8 mouse cellular contexts compared by ENCODE assay signal in the genomic region with DNA sequence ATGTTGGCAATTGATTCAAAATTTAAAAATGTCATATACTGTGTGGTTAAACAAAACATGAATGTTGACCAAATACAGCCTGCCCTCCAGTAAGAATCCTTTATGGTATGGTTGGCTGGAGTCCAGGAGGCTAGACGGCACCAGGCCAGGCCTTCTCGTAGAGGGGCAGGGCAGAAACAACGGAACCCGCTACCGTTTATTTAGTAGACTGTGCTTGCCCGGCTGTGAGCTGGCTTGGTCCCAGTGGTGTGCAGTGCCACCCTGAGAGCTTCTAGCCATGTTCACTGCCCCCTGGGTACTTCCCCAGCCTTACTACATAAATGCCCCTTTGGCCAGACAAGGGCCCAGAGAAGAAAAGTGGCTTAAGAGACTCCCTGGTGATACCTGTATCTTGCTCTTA.
DNase-seq lines count a peak whose midpoint lies in the region; ATAC-seq and TF ChIP-seq lines count a peak whose summit lies in the region.

No protein-coding gene starts in this region.

- WGBS in kidney, adult 2 months, result 31% methylated on average over 6 of the region's 6 CpGs
- WGBS in embryonic facial prominence, embryonic 10.5 days, result 83% methylated on average over 6 of the region's 6 CpGs
- WGBS in hindbrain, postnatal 0 days, result 20% methylated on average over 6 of the region's 6 CpGs
- 27% methylated on average over 6 of the region's 6 CpGs for WGBS in macrophage (ENCODE audit: missing documents)

- no peak overlapping the region for H3K9ac ChIP-seq in hindbrain, postnatal 0 days (replicated peaks; ENCODE audit: low read length)

- DNase-seq in kidney, adult 2 months, result peak; percentile 36
- DNase-seq in kidney, adult 8-10 months, result no peak
- DNase-seq in embryonic facial prominence, embryonic 10.5 days (ENCODE audit: low spot score), result no peak
- peak; percentile 53 for DNase-seq in hindbrain, postnatal 0 days (ENCODE audit: low spot score)
- DNase-seq in adipocyte (ENCODE audit: low spot score), result no peak
- no peak for DNase-seq in gastrocnemius, postnatal 36 days

- TF ChIP-seq CTCF in kidney, adult 2 months (conservative IDR thresholded peaks at IDR 0.05; ENCODE audit: insufficient read depth, insufficient read length, low read depth, low read length), result no peak
- TF ChIP-seq CTCF in hindbrain, postnatal 0 days (IDR thresholded peaks at IDR 0.05; ENCODE audit: low read depth), result no peak

- peak overlapping the region; percentile 30; the same call in 1 of the 2 replicates for H3K27ac ChIP-seq in kidney, adult 2 months (ENCODE audit: insufficient read depth, low read depth, low read length)
- peak overlapping the region; percentile 30; the same call in 1 of the 2 replicates for H3K27ac ChIP-seq in embryonic facial prominence, embryonic 10.5 days (replicated peaks)
- peak overlapping the region; percentile 28; the same call in 1 of the 2 replicates for H3K27ac ChIP-seq in hindbrain, postnatal 0 days
- H3K27ac ChIP-seq in macrophage, result peak overlapping the region; percentile 46

- H3K4me2 ChIP-seq in hindbrain, postnatal 0 days (ENCODE audit: low read depth, low read length), result no peak overlapping the region

- H3K79me2 ChIP-seq in macrophage (ENCODE audit: inconsistent target), result no peaks in the 10 kb centered on the region

- no peak overlapping the region for H3K4me3 ChIP-seq in kidney, adult 2 months (ENCODE audit: insufficient read depth, low read depth, low read length)
- no peak overlapping the region for H3K4me3 ChIP-seq in embryonic facial prominence, embryonic 10.5 days
- H3K4me3 ChIP-seq in hindbrain, postnatal 0 days (ENCODE audit: low read length), result no peak overlapping the region
- H3K4me3 ChIP-seq in macrophage (ENCODE audit: inconsistent target), result no peak overlapping the region

- intact Hi-C loops in gastrocnemius, postnatal 36 days (cut with DNase I), result no loop called here

- no peak for TF ChIP-seq POLR2A in kidney, adult 2 months (IDR thresholded peaks at IDR 0.05; ENCODE audit: low read depth, low read length)

- no peaks in the 10 kb centered on the region for H3K27me3 ChIP-seq in kidney, adult 2 months (replicated peaks; ENCODE audit: control insufficient read depth, insufficient read depth, low read length)
- H3K27me3 ChIP-seq in embryonic facial prominence, embryonic 10.5 days (replicated peaks; ENCODE audit: low read depth, poor library complexity, severe bottlenecking), result no peaks in the 10 kb centered on the region
- no peaks in the 10 kb centered on the region for H3K27me3 ChIP-seq in hindbrain, postnatal 0 days (ENCODE audit: insufficient read depth, low read length)

- H3K36me3 ChIP-seq in kidney, adult 2 months (ENCODE audit: control insufficient read depth, insufficient read depth, low read length), result no peaks in the 10 kb centered on the region
- H3K36me3 ChIP-seq in embryonic facial prominence, embryonic 10.5 days (replicated peaks), result peaks cover 15% of the 10 kb centered on the region
- H3K36me3 ChIP-seq in hindbrain, postnatal 0 days (ENCODE audit: insufficient read depth, low read length), result no peaks in the 10 kb centered on the region
- no peaks in the 10 kb centered on the region for H3K36me3 ChIP-seq in macrophage (ENCODE audit: inconsistent target)

- peaks cover 32% of the 10 kb centered on the region for H3K4me1 ChIP-seq in kidney, adult 2 months (ENCODE audit: control insufficient read depth, insufficient read depth, low read length)
- H3K4me1 ChIP-seq in embryonic facial prominence, embryonic 10.5 days, result peaks cover 89% of the 10 kb centered on the region
- H3K4me1 ChIP-seq in hindbrain, postnatal 0 days (ENCODE audit: insufficient read depth, low read length), result peaks cover 54% of the 10 kb centered on the region

- H3K9me3 ChIP-seq in embryonic facial prominence, embryonic 10.5 days, result no peaks in the 10 kb centered on the region
- H3K9me3 ChIP-seq in hindbrain, postnatal 0 days (ENCODE audit: low read length), result no peaks in the 10 kb centered on the region

- ATAC-seq in hindbrain, postnatal 0 days, result no peak
- no peak for ATAC-seq in erythroblast, adult 5-6 weeks (replicated peaks; ENCODE audit: low FRiP score, poor library complexity, severe bottlenecking)

Comparison
In these comparisons a context has a peak if more than half of its experiments do, and no peak if none do; other contexts are left out.
1. DNase-seq: peak in kidney, adult 2 months (single experiment) and hindbrain, postnatal 0 days (single experiment); none in kidney, adult 8-10 months (0 of 2), embryonic facial prominence, embryonic 10.5 days (single experiment), adipocyte (single experiment) and gastrocnemius, postnatal 36 days (0 of 2).
2. Peak in every context shown above with its lines, with median percentiles within 50 percentile points of each other: H3K27ac ChIP-seq.